Mouse (Mus musculus): ENCODE data around the gene Rpl3l. TPM values are rescaled to one million over a fixed set of nuclear protein-coding genes. Genes with fewer than 3 reads are reported as not detected.

The Rpl3l gene
- not detected in 2 replicates for polyA plus RNA-seq (2015; fragmentation: Nextera tagmentation; extraction: Ambion mirVana)

GRCm38 (mm10) chr17:24727618-24728017 lies at the start of gene Rpl3l:
Rpl3l (plus strand) TSS chr17:24727820.
- Histone ChIP-seq H3K4me1 (replicated peaks) (peaks cover 13% of the 10 kb centered on the region), H3K27me3 (0 out of 2 replicates have a peak, but pooled peaks cover 11% of the 10 kb centered on the region), H3K9me3 (no peaks in the 10 kb centered on the region), H3K36me3 (peaks cover under 1% of the 10 kb centered on the region), H3K4me2 (replicated peaks) (no peak within 1 kb of the TSS), H3K27ac (no peak within 1 kb of the TSS), H3K4me3 (replicated peaks) (no peak within 1 kb of the TSS), H3K9ac (replicated peaks) (no peak within 1 kb of the TSS)
- ATAC-seq: no peak
- WGBS: 86% methylated on average over 2 of the region's 2 CpGs

GRCm38 (mm10) chr17:24686514-24686913 lies 41.1 kb upstream of the Rpl3l start:
- Histone ChIP-seq H3K27me3 (peaks cover 45% of the 10 kb centered on the region), H3K36me3 (peaks cover 20% of the 10 kb centered on the region), H3K9me3 (no peaks in the 10 kb centered on the region), H3K9ac (replicated peaks) (no peak overlapping the region), H3K4me2 (replicated peaks) (peak overlapping the region; percentile 19; the same call in 1 of the 2 replicates), H3K27ac (no peak overlapping the region), H3K4me1 (replicated peaks) (peaks cover 43% of the 10 kb centered on the region), H3K4me3 (replicated peaks) (no peak overlapping the region)
- no peak for ATAC-seq
- WGBS: 28% methylated on average over 16 of the region's 16 CpGs

DNA sequence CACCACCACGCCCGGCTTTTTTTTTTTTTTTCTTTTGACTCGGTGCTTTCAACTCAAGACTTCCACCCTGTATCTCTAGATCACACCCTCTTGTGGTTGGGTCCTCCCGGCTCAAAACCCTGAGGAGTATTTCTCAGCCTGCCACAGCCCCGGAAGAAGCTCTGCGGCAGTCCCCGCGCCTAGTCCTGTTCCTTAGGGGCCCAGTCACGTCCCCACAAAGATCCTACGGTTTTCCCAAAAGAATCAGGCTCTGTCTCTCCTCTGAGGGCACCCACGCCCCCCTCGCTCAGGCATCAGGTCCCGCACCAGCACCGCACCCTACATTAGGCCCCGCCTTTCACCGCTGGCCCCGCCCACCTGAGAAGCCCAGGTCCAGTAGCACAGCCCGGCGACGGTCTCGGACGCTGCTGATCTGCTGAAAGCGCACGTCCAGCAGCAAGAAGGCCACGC lies 40.4 kb upstream of the Rpl3l start:
- no peak for ATAC-seq
- H3K9me3 ChIP-seq: no peaks in the 10 kb centered on the region
- peaks cover 43% of the 10 kb centered on the region for H3K4me1 ChIP-seq (replicated peaks)
- H3K4me3 ChIP-seq (replicated peaks): peak overlapping the region; percentile 81
- WGBS: 2% methylated on average over 25 of the region's 25 CpGs
- peaks cover 20% of the 10 kb centered on the region for H3K36me3 ChIP-seq
- H3K27me3 ChIP-seq: peaks cover 45% of the 10 kb centered on the region
- H3K27ac ChIP-seq: no peak overlapping the region
- peak overlapping the region; percentile 46 for H3K9ac ChIP-seq (replicated peaks)
- H3K4me2 ChIP-seq (replicated peaks): peak overlapping the region; percentile 79

- 21% methylated on average over 23 of the region's 23 CpGs for WGBS
- peak overlapping the region; percentile 46 for H3K9ac ChIP-seq (replicated peaks)
- peak overlapping the region; percentile 81 for H3K4me3 ChIP-seq (replicated peaks)
- H3K9me3 ChIP-seq: no peaks in the 10 kb centered on the region
- ATAC-seq: no peak
- peaks cover 45% of the 10 kb centered on the region for H3K27me3 ChIP-seq
- H3K36me3 ChIP-seq: peaks cover 20% of the 10 kb centered on the region
- H3K4me2 ChIP-seq (replicated peaks): peak overlapping the region; percentile 79
- H3K27ac ChIP-seq: no peak overlapping the region
- H3K4me1 ChIP-seq (replicated peaks): peaks cover 43% of the 10 kb centered on the region
Measured at GRCm38 (mm10) chr17:24687599-24687998, 40.0 kb upstream of the Rpl3l start.

GRCm38 (mm10) chr17:24689251-24690081 lies 38.2 kb upstream of the Rpl3l start, which contains the start of gene Syngr3:
Syngr3 (minus strand) TSS chr17:24689955.
- WGBS: 1% methylated on average over 55 of the region's 55 CpGs
- ATAC-seq: peak; percentile 64
- Histone ChIP-seq H3K9ac (replicated peaks) (peak within 1 kb of the TSS; percentile 93), H3K36me3 (peaks cover 25% of the 10 kb centered on the region), H3K4me2 (replicated peaks) (peak within 1 kb of the TSS; percentile 79), H3K27me3 (peaks cover 45% of the 10 kb centered on the region), H3K27ac (peak within 1 kb of the TSS; percentile 87), H3K4me1 (replicated peaks) (peaks cover 47% of the 10 kb centered on the region), H3K9me3 (no peaks in the 10 kb centered on the region), H3K4me3 (replicated peaks) (peak within 1 kb of the TSS; percentile 81)

DNA sequence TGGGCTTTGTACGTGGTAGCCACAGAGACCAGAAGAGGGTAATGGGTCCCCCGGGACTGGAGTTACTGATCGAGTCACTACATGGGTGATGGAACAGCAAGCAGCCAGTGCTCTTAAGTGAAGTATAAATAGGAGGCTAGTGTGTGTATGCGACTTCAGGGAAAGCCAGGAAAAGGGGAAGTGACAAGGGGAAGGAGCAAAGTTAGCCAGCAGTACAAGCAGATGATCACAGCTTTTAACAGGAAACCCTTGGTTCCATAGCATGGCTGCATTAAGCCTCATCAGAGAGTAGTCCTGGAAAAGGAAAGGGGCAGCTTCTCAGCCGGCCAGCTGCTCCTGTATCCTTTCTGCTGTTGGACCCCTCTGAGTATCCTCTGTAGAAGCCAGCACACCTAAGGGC lies 35.2 kb upstream of the Rpl3l start:
- Histone ChIP-seq H3K4me3 (replicated peaks) (no peak overlapping the region), H3K4me1 (replicated peaks) (peaks cover 60% of the 10 kb centered on the region), H3K27me3 (peaks cover 31% of the 10 kb centered on the region), H3K4me2 (replicated peaks) (no peak overlapping the region), H3K9me3 (no peaks in the 10 kb centered on the region), H3K36me3 (peaks cover 17% of the 10 kb centered on the region), H3K9ac (replicated peaks) (no peak overlapping the region), H3K27ac (no peak overlapping the region)
- 90% methylated on average over 5 of the region's 5 CpGs for WGBS
- ATAC-seq: no peak

DNA sequence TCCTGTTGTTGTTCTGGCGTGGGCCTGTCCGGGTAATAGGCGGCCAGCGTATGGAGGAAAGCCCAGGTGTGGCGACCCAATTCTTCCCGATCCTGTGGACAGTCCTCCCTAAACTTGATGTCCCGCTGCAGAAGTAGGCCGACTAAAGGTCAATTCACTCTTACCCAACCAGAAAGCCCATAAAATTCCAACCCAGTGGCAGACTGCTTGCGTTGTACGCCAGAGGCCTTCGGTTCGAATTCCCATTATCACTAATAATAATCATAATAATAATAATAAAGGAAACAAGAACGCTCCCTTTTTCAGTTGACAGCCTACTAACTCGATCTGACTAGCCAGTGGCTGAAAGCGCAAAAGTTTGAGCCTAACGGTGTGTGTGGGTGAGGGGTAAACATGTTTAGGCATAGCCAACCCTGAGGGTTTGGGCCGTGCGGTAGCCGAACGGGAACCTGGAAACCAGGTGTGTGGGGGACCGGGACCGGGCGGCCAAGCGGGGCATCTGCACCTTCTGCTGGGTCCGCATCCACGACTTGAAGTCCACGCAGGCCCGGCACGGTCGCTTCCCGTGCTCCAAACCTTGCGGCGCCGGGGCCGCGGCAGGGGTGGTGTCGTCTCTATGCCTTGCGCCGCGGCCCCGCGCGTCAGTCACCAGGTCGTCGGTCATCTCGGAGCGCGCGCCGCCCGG lies 32.2 kb upstream of the Rpl3l start:
- Histone ChIP-seq H3K9me3 (no peaks in the 10 kb centered on the region), H3K4me3 (replicated peaks) (peak overlapping the region; percentile 73), H3K27me3 (peaks cover 8% of the 10 kb centered on the region), H3K9ac (replicated peaks) (peak overlapping the region; percentile 82), H3K4me1 (replicated peaks) (peaks cover 33% of the 10 kb centered on the region), H3K4me2 (replicated peaks) (peak overlapping the region; percentile 68), H3K27ac (peak overlapping the region; percentile 90), H3K36me3 (peaks cover 29% of the 10 kb centered on the region)
- ATAC-seq: no peak; the same call in none of the 2 replicates
- 8% methylated on average over 45 of the region's 51 CpGs for WGBS

DNA sequence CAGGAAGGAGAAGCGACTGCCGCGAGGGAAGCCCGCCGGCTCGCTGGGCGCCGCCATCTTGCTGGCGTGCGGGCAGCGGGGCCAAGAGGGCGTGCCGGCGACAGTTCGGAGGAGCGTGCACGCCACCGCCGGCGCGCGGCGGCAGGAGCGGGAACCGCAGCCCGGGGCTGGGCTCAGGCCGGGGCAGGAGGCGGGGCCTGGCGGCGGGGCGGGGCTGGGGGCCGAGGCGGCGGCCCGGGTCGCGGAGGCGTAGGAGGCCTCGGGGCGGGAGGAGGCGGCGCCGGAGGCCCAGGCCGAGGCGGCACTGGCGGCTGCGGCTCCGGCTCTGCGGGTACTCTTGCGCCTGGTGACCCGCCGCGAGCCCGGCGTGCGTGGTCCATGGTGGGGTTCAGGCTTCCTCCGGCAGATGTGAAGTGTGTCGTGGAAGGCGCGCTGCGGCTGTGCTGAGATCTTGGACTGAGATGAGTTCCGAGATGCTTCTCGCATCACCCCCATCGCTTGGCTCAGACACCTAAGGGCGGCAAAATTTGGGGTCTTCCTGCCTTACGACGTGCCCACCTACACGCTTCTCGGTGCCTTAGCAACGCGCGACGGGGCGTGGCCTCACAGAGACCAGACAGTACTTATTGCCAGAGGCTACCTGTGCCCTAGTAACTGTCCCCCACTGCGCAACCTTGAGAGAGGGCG lies 31.5 kb upstream of the Rpl3l start, which contains the start of the genes Gfer and Noxo1:
TSS of gene Gfer (minus strand) at position 146 of the 687 bp plus-strand sequence.
TSS of gene Noxo1 (plus strand) at position 224 of the 687 bp plus-strand sequence.
- peaks cover 36% of the 10 kb centered on the region for H3K36me3 ChIP-seq
- peak within 1 kb of the TSS; percentile 73 for H3K4me3 ChIP-seq (replicated peaks)
- peak within 1 kb of the TSS; percentile 82 for H3K9ac ChIP-seq (replicated peaks)
- H3K27ac ChIP-seq: peak within 1 kb of the TSS; percentile 90
- WGBS: under 1% methylated on average over 57 of the region's 76 CpGs
- H3K4me1 ChIP-seq (replicated peaks): peaks cover 26% of the 10 kb centered on the region
- peaks cover under 1% of the 10 kb centered on the region for H3K27me3 ChIP-seq
- peak; percentile 92 for ATAC-seq
- H3K9me3 ChIP-seq: no peaks in the 10 kb centered on the region
- H3K4me2 ChIP-seq (replicated peaks): peak within 1 kb of the TSS; percentile 68

- H3K4me1 ChIP-seq (replicated peaks): peaks cover 24% of the 10 kb centered on the region
- WGBS: 22% methylated on average over 5 of the region's 5 CpGs
- no peaks in the 10 kb centered on the region; the same call in 1 of the 2 replicates for H3K27me3 ChIP-seq
- no peaks in the 10 kb centered on the region for H3K9me3 ChIP-seq
- H3K36me3 ChIP-seq: peaks cover 42% of the 10 kb centered on the region
- H3K9ac ChIP-seq (replicated peaks): no peak overlapping the region
- no peak overlapping the region for H3K4me2 ChIP-seq (replicated peaks)
- ATAC-seq: no peak
- no peak overlapping the region for H3K4me3 ChIP-seq (replicated peaks)
- H3K27ac ChIP-seq: no peak overlapping the region
Measured at GRCm38 (mm10) chr17:24697985-24698384, 29.6 kb upstream of the Rpl3l start.

GRCm38 (mm10) chr17:24698715-24699114 lies 28.9 kb upstream of the Rpl3l start:
- H3K4me1 ChIP-seq (replicated peaks): peaks cover 24% of the 10 kb centered on the region
- H3K9me3 ChIP-seq: no peaks in the 10 kb centered on the region
- WGBS: 68% methylated on average over 9 of the region's 9 CpGs
- peaks cover 42% of the 10 kb centered on the region for H3K36me3 ChIP-seq
- no peak overlapping the region for H3K4me3 ChIP-seq (replicated peaks)
- ATAC-seq: no peak
- 0 out of 2 replicates have a peak overlapping the region, but pooled peaks have one; percentile 19 for H3K9ac ChIP-seq (replicated peaks)
- no peak overlapping the region for H3K4me2 ChIP-seq (replicated peaks)
- H3K27me3 ChIP-seq: no peaks in the 10 kb centered on the region; the same call in 1 of the 2 replicates
- H3K27ac ChIP-seq: no peak overlapping the region

GRCm38 (mm10) chr17:24699473-24699872 lies 28.1 kb upstream of the Rpl3l start:
- Histone ChIP-seq H3K4me3 (replicated peaks) (no peak overlapping the region), H3K27ac (no peak overlapping the region), H3K4me2 (replicated peaks) (no peak overlapping the region), H3K27me3 (no peaks in the 10 kb centered on the region; the same call in 1 of the 2 replicates), H3K36me3 (peaks cover 49% of the 10 kb centered on the region), H3K4me1 (replicated peaks) (peaks cover 20% of the 10 kb centered on the region), H3K9me3 (no peaks in the 10 kb centered on the region), H3K9ac (replicated peaks) (no peak overlapping the region)
- WGBS: 85% methylated on average over 2 of the region's 2 CpGs
- no peak for ATAC-seq

Data from midbrain, embryonic 13.5 days (tissue).